Mouse (Mus musculus) heart, adult 2 months (tissue): ENCODE results near the gene March8.

ENCODE experiments used
- CTCF ChIP-seq: fragments of 200-600 bp; IDR thresholded peaks from 2 replicates; pipeline ENCODE4 v1.8.1; 2022; ENCODE audit warnings: antibody characterized with exemption, mild to moderate bottlenecking, moderate library complexity
- EP300 ChIP-seq: fragments of 200-500 bp; IDR thresholded peaks from 2 replicates; pipeline ENCODE4 v1.6.1; 2011; ENCODE audit warnings: low read depth, low read length, control low read depth; ENCODE audit not compliant: insufficient read depth
- POLR2A ChIP-seq: fragments of 200-500 bp; IDR thresholded peaks from 2 replicates; pipeline ENCODE4 v1.6.1; 2011; ENCODE audit warnings: mild to moderate bottlenecking, low read depth, low read length, control low read depth; ENCODE audit not compliant: insufficient read depth

- TF ChIP-seq CTCF (no peak), POLR2A (no peak), EP300 (no peak)
Measured at GRCm38 (mm10) chr6:116370216-116370976, 32.6 kb downstream of the March8 start.
